Mouse (Mus musculus) lung, embryonic 14.5 days (tissue): ENCODE measurements at regions not wholly inside any gene's neighbourhood (a gene's known extent, or its start where the extent isn't known, plus 50 kb on each side); places are given as distances from the start of the nearest gene placed in this dataset.
A peak's percentile ranks its signal among the peaks of the same experiment; 100 is the strongest.

Experiments
- ATAC-seq: fragments of 200-750 bp; cut with Nextera tagmentation; 2 replicates; pipeline ENCODE4 v1.8.0; 2017; ENCODE audit warnings: mild to moderate bottlenecking, moderate TSS enrichment, moderate library complexity; ENCODE audit not compliant: insufficient read depth
- DNase-seq: peaks from one replicate; pipeline ENCODE4 v3.0.0-alpha.2; 2015
- H3K27ac ChIP-seq: fragments of 300-500 bp; sonication (generic); 2 replicates; pipeline ENCODE4 v1.5.1; 2014; ENCODE audit warnings: low read depth, mild to moderate bottlenecking, moderate library complexity
- H3K27me3 ChIP-seq: fragments of 300-500 bp; sonication (generic); 2 replicates; pipeline ENCODE4 v1.6.1; 2014; ENCODE audit warnings: low read length, control low read depth; ENCODE audit not compliant: insufficient read depth
- H3K36me3 ChIP-seq: fragments of 300-500 bp; sonication (generic); 2 replicates; pipeline ENCODE4 v1.6.1; 2014; ENCODE audit warnings: control low read depth; ENCODE audit not compliant: insufficient read depth
- H3K4me1 ChIP-seq: fragments of 300-500 bp; sonication (generic); 2 replicates; pipeline ENCODE4 v1.6.1; 2014; ENCODE audit warnings: antibody characterized with exemption, control low read depth; ENCODE audit not compliant: insufficient read depth
- H3K4me2 ChIP-seq: fragments of 300-500 bp; sonication (generic); 2 replicates; pipeline ENCODE4 v1.6.1; 2014; ENCODE audit warnings: mild to moderate bottlenecking
- H3K4me3 ChIP-seq: fragments of 300-500 bp; sonication (generic); 2 replicates; pipeline ENCODE4 v1.5.1; 2014; ENCODE audit warnings: low read depth, low read length
- H3K9ac ChIP-seq: fragments of 300-500 bp; sonication (generic); 2 replicates; pipeline ENCODE4 v1.6.1; 2014
- H3K9me3 ChIP-seq: fragments of 300-500 bp; sonication (generic); 2 replicates; pipeline ENCODE4 v1.6.1; 2016; ENCODE audit warnings: low read depth, low read length, control low read depth
- CTCF ChIP-seq: IDR thresholded peaks from 2 replicates; pipeline ENCODE4 v1.5.1; 2016; ENCODE audit warnings: antibody characterized with exemption, low read depth
- WGBS: fragments of 180-500 bp; shearing (Covaris S2); extraction: QIAGEN DNeasy Blood & Tissue Kit; methylation state at CpG from one replicate; pipeline ENCODE4 v1.1.7; 2014; 5-methylcytosine and 5-hydroxymethylcytosine counted together

- no peak for ATAC-seq
- DNase-seq, result no peak
- no peaks in the 10 kb centered on the region for H3K36me3 ChIP-seq
- H3K4me3 ChIP-seq, result no peak overlapping the region
- H3K4me2 ChIP-seq, result no peak overlapping the region
- no peak overlapping the region for H3K27ac ChIP-seq
- H3K27me3 ChIP-seq, result no peaks in the 10 kb centered on the region
- 86% methylated on average over 11 of the region's 11 CpGs for WGBS
- no peak for TF ChIP-seq CTCF
- H3K9ac ChIP-seq, result no peak overlapping the region
- H3K9me3 ChIP-seq, result no peaks in the 10 kb centered on the region
- no peaks in the 10 kb centered on the region for H3K4me1 ChIP-seq
Observed at GRCm38 (mm10) chr4:47592271-47592986, 118.0 kb downstream of the Sec61b start.

- ATAC-seq, result no peak
- Histone ChIP-seq H3K36me3 (no peaks in the 10 kb centered on the region), H3K9me3 (no peaks in the 10 kb centered on the region), H3K27me3 (no peaks in the 10 kb centered on the region), H3K9ac (no peak overlapping the region), H3K4me2 (no peak overlapping the region), H3K27ac (no peak overlapping the region), H3K4me3 (no peak overlapping the region), H3K4me1 (no peaks in the 10 kb centered on the region)
- 74% methylated on average over 7 of the region's 7 CpGs for WGBS
- no peak for TF ChIP-seq CTCF
- DNase-seq, result no peak
Observed at GRCm38 (mm10) chr4:47593155-47593554, 118.7 kb downstream of the Sec61b start.

GRCm38 (mm10) chr4:47594171-47594570 is 119.7 kb downstream of the Sec61b start:
- Histone ChIP-seq H3K27ac (no peak overlapping the region), H3K9ac (no peak overlapping the region), H3K27me3 (no peaks in the 10 kb centered on the region), H3K36me3 (no peaks in the 10 kb centered on the region), H3K4me3 (no peak overlapping the region), H3K4me2 (no peak overlapping the region), H3K9me3 (no peaks in the 10 kb centered on the region), H3K4me1 (no peaks in the 10 kb centered on the region)
- ATAC-seq (no peak), DNase-seq (no peak)
- WGBS, result 79% methylated on average over 6 of the region's 6 CpGs
- no peak for TF ChIP-seq CTCF

- Histone ChIP-seq H3K9me3 (no peaks in the 10 kb centered on the region), H3K9ac (no peak overlapping the region), H3K4me3 (no peak overlapping the region), H3K27ac (no peak overlapping the region), H3K4me2 (no peak overlapping the region), H3K4me1 (no peaks in the 10 kb centered on the region), H3K27me3 (no peaks in the 10 kb centered on the region), H3K36me3 (no peaks in the 10 kb centered on the region)
- ATAC-seq (no peak), DNase-seq (no peak)
- no peak for TF ChIP-seq CTCF
- WGBS, result 80% methylated on average over 10 of the region's 10 CpGs
Observed at GRCm38 (mm10) chr4:47595841-47596240, 121.4 kb downstream of the Sec61b start.

- DNase-seq (no peak), ATAC-seq (no peak)
- Histone ChIP-seq H3K9me3 (no peaks in the 10 kb centered on the region), H3K4me3 (no peak overlapping the region), H3K27ac (no peak overlapping the region), H3K36me3 (no peaks in the 10 kb centered on the region), H3K4me2 (no peak overlapping the region), H3K4me1 (no peaks in the 10 kb centered on the region), H3K9ac (no peak overlapping the region), H3K27me3 (no peaks in the 10 kb centered on the region)
- 61% methylated on average over 7 of the region's 7 CpGs for WGBS
- TF ChIP-seq CTCF, result no peak
Observed at GRCm38 (mm10) chr4:47597586-47597985, 123.1 kb downstream of the Sec61b start.

- peak; percentile 68 for TF ChIP-seq CTCF
- no peak overlapping the region for H3K27ac ChIP-seq
- H3K4me1 ChIP-seq, result no peaks in the 10 kb centered on the region
- no peak overlapping the region for H3K4me2 ChIP-seq
- no peak for ATAC-seq
- no peak overlapping the region for H3K9ac ChIP-seq
- no peaks in the 10 kb centered on the region for H3K9me3 ChIP-seq
- peak; percentile 46 for DNase-seq
- H3K36me3 ChIP-seq, result no peaks in the 10 kb centered on the region
- H3K4me3 ChIP-seq, result no peak overlapping the region
- 30% methylated on average over 2 of the region's 2 CpGs for WGBS
- no peaks in the 10 kb centered on the region for H3K27me3 ChIP-seq
Observed at GRCm38 (mm10) chr4:47598216-47598615, 123.8 kb downstream of the Sec61b start.

GRCm38 (mm10) chr4:47601301-47602070 is 127.0 kb downstream of the Sec61b start:
- TF ChIP-seq CTCF, result no peak
- H3K4me2 ChIP-seq, result no peak overlapping the region
- H3K4me1 ChIP-seq, result no peaks in the 10 kb centered on the region
- H3K27ac ChIP-seq, result no peak overlapping the region
- H3K9me3 ChIP-seq, result no peaks in the 10 kb centered on the region
- ATAC-seq (no peak), DNase-seq (no peak)
- WGBS, result 70% methylated on average over 10 of the region's 10 CpGs
- H3K36me3 ChIP-seq, result no peaks in the 10 kb centered on the region
- H3K27me3 ChIP-seq, result no peaks in the 10 kb centered on the region
- H3K9ac ChIP-seq, result no peak overlapping the region
- no peak overlapping the region for H3K4me3 ChIP-seq
